Mouse (Mus musculus): Measurements from ENCODE around the gene Zfp334. TPM values are rescaled to one million over a fixed set of nuclear protein-coding genes. Genes with fewer than 3 reads are reported as not detected.

Gene Zfp334
- total RNA-seq (2021): 1 to 10 TPM; 2.1 to 2.2 TPM

DNA sequence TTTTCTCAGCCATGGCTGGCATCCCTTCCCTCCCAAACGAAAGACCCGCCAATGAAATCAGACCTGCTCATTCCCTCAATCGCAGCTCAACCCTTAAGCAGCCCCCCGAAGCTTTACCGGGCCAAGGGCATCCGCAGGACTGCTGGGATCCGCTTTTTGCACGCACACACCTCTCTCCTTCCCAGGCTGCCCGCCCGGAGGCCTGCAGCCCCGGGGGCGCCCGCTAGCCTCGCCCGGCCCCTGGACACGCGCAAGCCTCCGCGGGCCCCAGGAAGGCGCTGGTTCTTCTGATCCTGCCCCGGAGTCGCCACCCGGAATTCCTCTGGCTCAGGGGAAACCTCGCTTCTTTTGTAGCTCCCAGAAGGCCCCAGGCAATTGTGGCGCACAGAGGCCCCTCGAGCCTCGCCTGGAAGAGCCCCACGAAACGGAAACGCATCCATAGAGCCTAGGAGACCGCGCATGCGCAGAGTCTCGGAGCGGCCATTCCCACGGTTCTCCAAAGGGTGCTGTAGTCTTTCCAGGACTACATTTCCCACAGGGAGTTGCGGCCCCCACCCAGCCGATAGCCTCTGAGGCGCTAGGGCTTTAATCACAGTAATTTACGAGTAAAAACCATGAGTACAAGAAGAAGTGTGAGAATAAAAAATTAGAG lies at the start of gene Zfp334:
TSS of gene Zfp334 (minus strand) at position 416 of the 652 bp plus-strand sequence.
- intact Hi-C loops (cut with DNase I): no loop called here
- peak; percentile 93 to 94 for DNase-seq

GRCm38 (mm10) chr2:165428694-165429093 lies 40.6 kb upstream of the Zfp334 start:
- intact Hi-C loops (cut with DNase I): no loop called here
- no peak for DNase-seq

DNA sequence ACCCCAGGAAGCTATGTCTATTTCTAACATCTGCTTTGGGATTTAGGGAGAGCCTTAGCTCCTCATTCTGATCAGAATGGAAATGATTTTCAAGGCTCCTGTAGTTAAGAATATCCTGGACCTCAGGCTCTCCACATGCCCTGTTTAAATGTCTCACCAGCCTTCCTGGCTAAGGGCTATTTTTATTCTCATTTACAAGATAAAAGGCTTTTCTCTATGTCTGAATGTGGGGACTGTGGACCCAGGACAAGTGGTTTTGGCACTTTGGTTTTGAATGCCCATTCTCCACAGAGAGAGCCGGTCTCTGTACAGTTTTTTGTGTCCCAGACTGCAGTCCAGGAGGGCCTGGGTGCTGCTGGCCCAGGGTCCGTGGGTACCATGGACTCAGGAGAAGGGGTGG lies 32.1 kb upstream of the Zfp334 start:
- intact Hi-C loops (cut with DNase I): no loop called here
- no peak for DNase-seq

DNA sequence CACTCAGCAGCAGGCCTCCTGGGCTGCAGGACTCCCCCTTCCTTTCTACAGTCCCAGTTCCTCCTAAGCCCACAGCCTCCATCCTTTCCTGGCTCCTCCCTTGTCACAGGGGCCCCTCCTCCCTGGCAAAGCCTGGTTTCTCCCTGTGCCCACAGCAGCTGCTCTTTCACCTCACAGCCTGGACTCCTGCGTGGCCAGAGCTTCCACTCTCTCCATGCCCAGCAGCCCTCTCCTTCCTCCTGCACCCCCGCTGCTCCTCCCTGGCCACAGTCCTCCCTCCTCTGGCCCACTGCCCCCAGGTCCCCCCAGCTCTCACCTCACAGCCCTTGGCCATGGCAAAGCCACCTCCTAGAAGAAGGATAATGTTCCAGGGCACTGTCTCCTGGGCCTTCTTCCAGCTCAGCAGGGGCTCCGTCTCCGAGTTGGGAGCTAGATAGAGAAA lies 31.6 kb upstream of the Zfp334 start:
- intact Hi-C loops (cut with DNase I): no loop called here
- DNase-seq: no peak

DNA sequence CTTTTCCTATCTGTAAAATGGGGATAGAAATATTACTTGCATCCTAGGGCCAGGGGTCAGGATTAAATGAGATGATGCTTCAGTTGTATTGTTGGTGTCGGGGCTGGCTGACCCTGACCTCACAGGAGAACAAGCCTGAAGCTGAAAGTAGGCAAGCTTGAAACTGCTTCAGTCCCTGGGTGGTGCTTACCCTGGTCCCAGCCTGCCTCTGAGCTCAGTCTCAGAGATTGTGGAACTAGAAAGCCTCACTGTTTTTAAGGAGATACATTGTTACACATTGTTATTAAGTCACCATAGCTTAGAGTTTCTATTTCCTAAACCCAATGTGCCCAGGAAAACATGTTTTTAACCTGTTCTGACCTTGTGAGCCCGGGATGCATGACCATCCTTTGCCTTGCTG lies 30.5 kb upstream of the Zfp334 start:
- intact Hi-C loops (cut with DNase I): no loop called here
- no peak for DNase-seq

DNA sequence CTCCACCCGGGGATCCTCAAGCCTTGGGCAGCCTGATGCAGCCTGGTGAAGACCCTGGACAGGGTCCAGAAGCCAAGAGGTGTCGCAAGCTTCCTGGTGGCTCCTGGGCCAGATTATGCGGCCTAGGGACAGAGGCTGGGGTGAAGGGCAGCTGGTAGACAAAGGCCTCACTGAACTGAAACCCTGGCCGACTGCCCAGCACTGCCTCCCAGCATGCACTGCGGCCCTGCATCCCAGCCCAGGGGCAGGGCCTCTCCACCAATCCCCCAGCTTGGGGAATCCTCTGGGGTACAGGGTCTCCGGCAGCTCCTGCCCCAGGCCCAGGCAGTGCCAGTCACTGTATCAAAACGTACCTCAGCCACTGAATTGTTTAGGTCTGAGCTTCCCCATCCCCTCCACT lies 29.2 kb upstream of the Zfp334 start:
- DNase-seq: no peak
- intact Hi-C loops (cut with DNase I): no loop called here

DNA sequence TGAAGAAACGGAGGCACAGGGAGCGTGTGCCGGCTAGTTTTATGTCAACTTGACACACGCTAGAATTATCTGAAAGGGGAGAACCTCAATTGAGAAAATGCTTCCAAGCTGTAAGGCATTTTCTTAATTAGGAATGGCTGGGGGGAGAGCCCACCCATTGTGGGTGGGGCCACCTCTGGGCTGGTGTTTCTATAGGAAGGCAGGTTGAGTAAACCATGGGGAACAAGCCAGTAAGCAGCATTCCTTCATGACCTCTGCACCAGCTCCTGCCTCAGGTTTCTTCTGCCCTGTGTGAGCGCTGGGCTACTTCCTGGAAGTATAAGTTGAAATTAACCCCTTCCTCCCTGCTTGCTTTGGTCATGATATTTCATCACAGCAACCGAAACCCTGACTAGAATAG lies 27.7 kb upstream of the Zfp334 start:
- intact Hi-C loops (cut with DNase I): no loop called here
- DNase-seq: no peak

DNA sequence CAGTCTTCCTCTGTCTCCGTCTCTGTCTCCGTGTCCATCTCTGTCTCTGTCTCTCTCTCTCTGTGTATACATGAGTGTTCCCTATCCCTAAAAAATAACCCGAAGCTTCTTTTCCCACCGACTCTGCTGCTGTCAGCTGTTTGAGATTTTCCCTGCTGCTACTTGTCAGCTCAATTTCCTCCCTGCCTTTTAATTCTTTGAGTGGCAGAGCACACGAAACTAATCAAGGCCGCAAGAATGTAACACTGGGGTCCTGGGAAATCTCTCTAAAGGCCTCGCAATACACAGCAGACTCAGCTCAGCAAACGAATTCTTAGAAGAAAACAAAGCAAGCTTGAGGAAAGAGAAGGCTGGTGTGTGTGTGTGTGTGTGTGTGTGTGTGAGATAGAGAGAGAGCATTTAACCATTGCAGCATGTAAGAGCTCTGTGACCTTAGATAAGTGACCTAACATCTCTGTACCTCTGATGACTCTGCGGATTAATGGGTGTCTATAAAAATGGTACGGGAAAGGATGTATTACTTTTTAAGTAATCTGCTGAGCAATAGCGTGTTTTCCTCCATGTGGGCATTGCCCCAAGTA lies 27.2 kb upstream of the Zfp334 start:
- no peak for DNase-seq
- intact Hi-C loops (cut with DNase I): no loop called here

GRCm38 (mm10) chr2:165414321-165414720 lies 26.3 kb upstream of the Zfp334 start:
- DNase-seq: no peak
- intact Hi-C loops (cut with DNase I): no loop called here

DNA sequence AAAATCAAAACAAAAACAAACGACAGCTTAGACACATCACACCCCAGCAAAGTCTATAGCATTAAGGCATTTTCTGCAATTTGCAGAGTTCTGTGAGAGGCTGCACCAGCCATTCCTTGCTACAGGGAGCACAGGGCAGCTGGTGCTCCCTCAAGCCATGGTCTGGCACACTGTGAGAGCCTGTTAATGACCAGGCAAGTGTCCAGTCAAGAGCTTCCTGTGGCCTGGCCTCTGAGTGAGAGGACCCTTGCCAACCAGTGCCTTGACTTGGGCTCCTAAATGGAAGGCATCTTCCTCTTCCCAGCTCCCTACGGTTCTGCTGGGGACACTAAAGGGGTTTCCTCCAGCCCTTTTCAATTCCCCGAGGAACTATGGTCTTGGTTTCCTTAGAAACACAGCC lies 25.8 kb upstream of the Zfp334 start:
- intact Hi-C loops (cut with DNase I): no loop called here
- DNase-seq: no peak

GRCm38 (mm10) chr2:165407700-165408301 lies 19.7 kb upstream of the Zfp334 start:
- intact Hi-C loops (cut with DNase I): loop anchor here (2.0 kb wide), 1 partner anchor 17 kb away; no protein-coding TSS in a partner anchor

DNA sequence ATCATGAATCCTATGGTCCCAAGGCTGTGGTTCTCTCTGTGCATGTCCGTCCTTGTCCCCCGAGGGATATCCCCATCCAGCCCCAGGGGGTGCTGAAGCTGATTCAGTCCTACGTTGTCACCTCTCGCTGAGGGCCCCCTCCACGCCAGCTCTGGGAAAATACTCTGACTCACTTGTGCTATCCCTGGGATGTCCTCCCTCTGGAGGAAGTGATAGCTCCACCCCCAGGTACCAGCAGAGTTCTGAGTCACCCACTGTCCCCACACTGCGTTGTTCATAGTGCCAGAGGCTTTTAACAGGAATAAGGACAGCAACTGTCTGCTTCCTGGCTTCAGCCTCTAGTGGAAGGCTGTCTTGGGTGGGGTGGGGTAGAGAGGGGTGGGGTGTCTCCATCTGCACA lies 17.3 kb upstream of the Zfp334 start:
- DNase-seq: no peak

More at GRCm38 (mm10) chr2:165407700-165408301, 19.7 kb upstream of the Zfp334 start:
- peak; percentile 80 to 84 for DNase-seq

GRCm38 (mm10) chr2:165404951-165405350 lies 16.9 kb upstream of the Zfp334 start:
- intact Hi-C loops (cut with DNase I): no loop called here
- no peak for DNase-seq

More for the DNA sequence above, 17.3 kb upstream of the Zfp334 start:
- intact Hi-C loops (cut with DNase I): no loop called here

- DNase-seq: no peak
- intact Hi-C loops (cut with DNase I): no loop called here
These were observed 10.2 kb upstream of the Zfp334 start for GRCm38 (mm10) chr2:165398164-165398785.

DNA sequence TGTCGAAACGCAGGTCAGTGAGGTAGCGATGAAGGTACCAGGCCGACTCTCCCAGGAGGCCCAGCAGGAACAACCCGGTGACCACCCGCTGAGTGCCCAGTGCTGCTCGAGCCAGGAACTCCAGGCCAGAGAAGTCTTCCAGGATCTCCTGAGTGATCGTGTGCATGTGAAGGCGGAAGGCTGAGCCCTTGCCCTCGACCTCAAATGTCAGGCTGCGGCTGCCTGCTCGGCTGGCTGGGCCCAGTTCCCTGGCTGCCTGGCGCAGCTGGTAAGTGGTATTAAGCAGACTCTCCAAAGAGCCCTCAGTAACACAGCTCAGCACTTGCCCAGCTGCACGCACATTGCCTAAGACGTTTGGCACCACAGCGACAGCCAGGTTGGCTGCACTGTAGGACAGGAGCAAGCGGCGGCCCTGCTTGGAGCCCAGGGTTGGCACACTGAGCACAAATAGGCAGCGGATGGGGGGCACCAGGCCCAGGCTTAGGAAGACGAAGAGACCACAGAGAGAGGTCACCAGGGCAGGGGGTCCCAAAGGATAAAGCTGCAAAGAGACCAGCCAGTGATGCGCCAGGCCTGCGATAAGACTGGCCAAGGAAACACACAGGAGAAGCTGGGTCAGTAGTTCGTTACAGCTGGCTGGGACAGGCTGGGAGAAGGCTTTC lies 9.6 kb upstream of the Zfp334 start:
- peak in 1 of 2 experiments; percentile 18 for DNase-seq
- intact Hi-C loops (cut with DNase I): no loop called here

- peak; percentile 25 to 48 for DNase-seq
These were observed 8.9 kb upstream of the Zfp334 start for GRCm38 (mm10) chr2:165396831-165397501.

GRCm38 (mm10) chr2:165392156-165392555 lies 4.1 kb upstream of the Zfp334 start:
- DNase-seq: no peak
- intact Hi-C loops (cut with DNase I): no loop called here

More at GRCm38 (mm10) chr2:165396831-165397501, 8.9 kb upstream of the Zfp334 start:
- intact Hi-C loops (cut with DNase I): no loop called here

DNA sequence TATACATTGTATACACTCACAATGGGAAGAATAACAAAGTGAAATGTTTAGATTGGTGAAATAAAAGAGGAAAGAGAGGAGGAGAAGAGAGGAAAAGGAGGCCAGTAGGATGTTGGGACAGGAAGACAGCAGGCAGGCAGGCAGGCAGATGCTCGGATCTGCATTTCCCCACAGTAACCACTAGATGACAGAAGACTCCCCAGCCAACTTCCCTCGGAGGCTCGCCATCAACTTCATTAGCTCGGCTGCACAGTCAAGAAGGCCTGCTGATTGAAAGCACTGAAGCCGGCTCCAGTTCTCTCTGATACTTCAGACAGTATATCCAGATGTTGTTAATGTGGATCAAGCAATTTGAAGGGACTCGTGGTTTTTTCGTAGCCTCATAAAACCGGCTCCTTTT lies 3.5 kb upstream of the Zfp334 start:
- intact Hi-C loops (cut with DNase I): loop anchor here (2.0 kb wide), 2 partner anchors 17 to 95 kb away; no protein-coding TSS in a partner anchor
- peak; percentile 43 to 46 for DNase-seq

- intact Hi-C loops (cut with DNase I): no loop called here
- DNase-seq: no peak
These were observed 1.4 kb upstream of the Zfp334 start for GRCm38 (mm10) chr2:165389299-165389952.

GRCm38 (mm10) chr2:165387370-165387769 lies 689 bp downstream of the Zfp334 start:
- intact Hi-C loops (cut with DNase I): no loop called here
- no peak for DNase-seq
